Mouse (Mus musculus) myocyte (in vitro differentiated cells): Measurements from ENCODE around the gene Dtnb. TPM values are rescaled to one million over a fixed set of nuclear protein-coding genes. Genes with fewer than 3 reads are reported as not detected.

Source experiments
- H3K27me3 ChIP-seq: one replicate; pipeline ENCODE4 v1.6.1; 2011; ENCODE audit not compliant: control insufficient read depth, insufficient read depth, insufficient read length
- H3K36me3 ChIP-seq: one replicate; pipeline ENCODE4 v1.6.1; 2011; ENCODE audit not compliant: control insufficient read depth, insufficient read depth
- H3K4me2 ChIP-seq: one replicate; pipeline ENCODE4 v1.6.1; 2011; ENCODE audit warnings: low read depth, control low read depth
- H3K4me3 ChIP-seq: one replicate; pipeline ENCODE4 v1.5.1; 2011; ENCODE audit warnings: mild to moderate bottlenecking, control low read depth, moderate library complexity
- H3K79me2 ChIP-seq: one replicate; pipeline ENCODE4 v1.6.1; 2011; ENCODE audit not compliant: control insufficient read depth, insufficient read depth
- H3ac ChIP-seq: one replicate; pipeline ENCODE4 v1.6.1; 2011; ENCODE audit not compliant: control insufficient read depth, insufficient read length
- CEBPB ChIP-seq: IDR thresholded peaks from 2 replicates; pipeline ENCODE4 v1.6.1; 2011; ENCODE audit warnings: mild to moderate bottlenecking, moderate library complexity; ENCODE audit not compliant: poor library complexity, insufficient read depth, severe bottlenecking
- E2F4 ChIP-seq: IDR thresholded peaks from one replicate; pipeline ENCODE4 v1.6.1; 2011; ENCODE audit warnings: mild to moderate bottlenecking, control low read depth, moderate library complexity; ENCODE audit not compliant: insufficient read depth
- MAX ChIP-seq: IDR thresholded peaks from one replicate; pipeline ENCODE4 v1.6.1; 2011; ENCODE audit warnings: low read depth, mild to moderate bottlenecking, control low read depth
- MYOD1 ChIP-seq, 3 experiments: IDR thresholded peaks; one replicate each; pipeline ENCODE4 v1.6.1; 2011; ENCODE audit warnings: control low read depth in 2 of 3, low read depth in 2 of 3, mild to moderate bottlenecking in 2 of 3, moderate library complexity in 1 of 3; ENCODE audit not compliant: insufficient read length in 2 of 3, control insufficient read depth in 1 of 3
- MYOG ChIP-seq, 3 experiments: IDR thresholded peaks; one replicate each; pipeline ENCODE4 v1.6.1; 2011; ENCODE audit warnings: control low read depth in 2 of 3, low read depth in 2 of 3, mild to moderate bottlenecking in 2 of 3; ENCODE audit not compliant: insufficient read length in 2 of 3, control insufficient read depth in 1 of 3, insufficient read depth in 1 of 3
- POLR2A ChIP-seq: IDR thresholded peaks from one replicate; pipeline ENCODE4 v1.6.1; 2011; ENCODE audit warnings: low read depth, mild to moderate bottlenecking, control low read depth, moderate library complexity; ENCODE audit not compliant: insufficient read length
- POLR2AphosphoS2 ChIP-seq: IDR thresholded peaks from one replicate; pipeline ENCODE4 v1.6.1; 2011; ENCODE audit warnings: low read depth, control low read depth; ENCODE audit not compliant: insufficient read length
- REST ChIP-seq: IDR thresholded peaks from one replicate; pipeline ENCODE4 v1.6.1; 2011; ENCODE audit warnings: mild to moderate bottlenecking, control low read depth, moderate library complexity; ENCODE audit not compliant: insufficient read depth, insufficient read length
- SRF ChIP-seq: IDR thresholded peaks from one replicate; pipeline ENCODE4 v1.6.1; 2011; ENCODE audit warnings: low read depth; ENCODE audit not compliant: control insufficient read depth, insufficient read length
- TCF12 ChIP-seq: IDR thresholded peaks from one replicate; pipeline ENCODE4 v1.6.1; 2011; ENCODE audit warnings: mild to moderate bottlenecking, control low read depth; ENCODE audit not compliant: poor library complexity, insufficient read depth, severe bottlenecking
- TCF3 ChIP-seq: IDR thresholded peaks from one replicate; pipeline ENCODE4 v1.6.1; 2011; ENCODE audit warnings: low read depth, control low read depth; ENCODE audit not compliant: insufficient read length
- USF1 ChIP-seq: IDR thresholded peaks from one replicate; pipeline ENCODE4 v1.6.1; 2011; ENCODE audit warnings: low read depth, mild to moderate bottlenecking, control low read depth, moderate library complexity
- polyA plus RNA-seq: library from polyadenylated mRNA; unstranded; fragments of >200 nt; fragmentation: generic; extraction: Trizol; gene quantifications from one replicate; pipeline ENCODE4 v1.2.1, GENCODE M21; 2012; ENCODE audit warnings: missing spikeins

Dtnb gene
- polyA plus RNA-seq, 1 experiment, result 5.5 TPM

GRCm38 (mm10) chr12:3557414-3558319, 14.5 kb upstream of the Dtnb start:
- no peak for TF ChIP-seq MYOD1 (IDR thresholded peaks at IDR 0.05; ENCODE audit: control insufficient read depth in 1 of 3, insufficient read length in 2 of 3, low read depth in 2 of 3)
- no peak for TF ChIP-seq USF1
- TF ChIP-seq POLR2AphosphoS2, result no peak
- TF ChIP-seq MYOG (IDR thresholded peaks at IDR 0.05; ENCODE audit: control insufficient read depth in 1 of 3, insufficient read depth in 1 of 3, insufficient read length in 2 of 3, low read depth in 2 of 3), result no peak
- no peak for TF ChIP-seq TCF12
- no peak for TF ChIP-seq SRF
- no peak for TF ChIP-seq POLR2A
- no peak for TF ChIP-seq E2F4
- no peak for TF ChIP-seq MAX
- TF ChIP-seq REST, result no peak
- no peak for TF ChIP-seq TCF3
- no peak for TF ChIP-seq CEBPB
- Histone ChIP-seq H3ac (no peak overlapping the region), H3K4me3 (no peak overlapping the region), H3K36me3 (no peaks in the 10 kb centered on the region), H3K79me2 (no peaks in the 10 kb centered on the region), H3K4me2 (no peak overlapping the region), H3K27me3 (no peaks in the 10 kb centered on the region)

- TF ChIP-seq TCF3 (no peak), POLR2AphosphoS2 (no peak), TCF12 (no peak), SRF (no peak), MAX (no peak), USF1 (no peak), MYOD1 (IDR thresholded peaks at IDR 0.05; ENCODE audit: control insufficient read depth in 1 of 3, insufficient read length in 2 of 3, low read depth in 2 of 3) (no peak), E2F4 (no peak), CEBPB (no peak), POLR2A (no peak), REST (no peak), MYOG (IDR thresholded peaks at IDR 0.05; ENCODE audit: control insufficient read depth in 1 of 3, insufficient read depth in 1 of 3, insufficient read length in 2 of 3, low read depth in 2 of 3) (no peak)
- no peak overlapping the region for H3K4me2 ChIP-seq
- H3K36me3 ChIP-seq, result no peaks in the 10 kb centered on the region
- H3K4me3 ChIP-seq, result no peak overlapping the region
- H3K79me2 ChIP-seq, result no peaks in the 10 kb centered on the region
- H3ac ChIP-seq, result no peak overlapping the region
- no peaks in the 10 kb centered on the region for H3K27me3 ChIP-seq
These were observed 11.6 kb upstream of the Dtnb start for GRCm38 (mm10) chr12:3560596-3560995.

GRCm38 (mm10) chr12:3561032-3561431, 11.1 kb upstream of the Dtnb start:
- H3K27me3 ChIP-seq, result no peaks in the 10 kb centered on the region
- no peak overlapping the region for H3K4me2 ChIP-seq
- no peaks in the 10 kb centered on the region for H3K79me2 ChIP-seq
- H3ac ChIP-seq, result no peak overlapping the region
- H3K4me3 ChIP-seq, result no peak overlapping the region
- H3K36me3 ChIP-seq, result no peaks in the 10 kb centered on the region
- no peak for TF ChIP-seq SRF
- TF ChIP-seq MYOG (IDR thresholded peaks at IDR 0.05; ENCODE audit: control insufficient read depth in 1 of 3, insufficient read depth in 1 of 3, insufficient read length in 2 of 3, low read depth in 2 of 3), result no peak
- TF ChIP-seq TCF3, result no peak
- TF ChIP-seq TCF12, result no peak
- TF ChIP-seq MAX, result no peak
- no peak for TF ChIP-seq REST
- TF ChIP-seq CEBPB, result no peak
- no peak for TF ChIP-seq MYOD1 (IDR thresholded peaks at IDR 0.05; ENCODE audit: control insufficient read depth in 1 of 3, insufficient read length in 2 of 3, low read depth in 2 of 3)
- no peak for TF ChIP-seq POLR2A
- no peak for TF ChIP-seq E2F4
- no peak for TF ChIP-seq USF1

- Histone ChIP-seq H3K36me3 (no peaks in the 10 kb centered on the region), H3ac (no peak overlapping the region), H3K27me3 (no peaks in the 10 kb centered on the region), H3K4me2 (no peak overlapping the region), H3K4me3 (no peak overlapping the region), H3K79me2 (no peaks in the 10 kb centered on the region)
- TF ChIP-seq TCF3 (no peak), REST (no peak), TCF12 (no peak), MYOG (IDR thresholded peaks at IDR 0.05; ENCODE audit: control insufficient read depth in 1 of 3, insufficient read depth in 1 of 3, insufficient read length in 2 of 3, low read depth in 2 of 3) (no peak), CEBPB (no peak), USF1 (no peak), POLR2A (no peak), MYOD1 (IDR thresholded peaks at IDR 0.05; ENCODE audit: control insufficient read depth in 1 of 3, insufficient read length in 2 of 3, low read depth in 2 of 3) (no peak), SRF (no peak), MAX (no peak), POLR2AphosphoS2 (no peak), E2F4 (no peak)
These were observed 9.4 kb upstream of the Dtnb start for GRCm38 (mm10) chr12:3562806-3563205.
